Mouse (Mus musculus) kidney, embryonic 16.5 days (tissue): Measurements from ENCODE around the gene Usp9x. TPM values are rescaled to one million over a fixed set of nuclear protein-coding genes. Genes with fewer than 3 reads are reported as not detected.
A peak's percentile ranks its signal among the peaks of the same experiment; 100 is the strongest.

Experiments used
- ATAC-seq: fragments of 200-750 bp; cut with Nextera tagmentation; 2 replicates; pipeline ENCODE4 v1.8.0; 2017; ENCODE audit warnings: moderate TSS enrichment; ENCODE audit not compliant: low FRiP score, low TSS enrichment
- H3K27ac ChIP-seq: fragments of 300-500 bp; sonication (generic); 2 replicates; pipeline ENCODE4 v1.5.1; 2014; ENCODE audit warnings: low read length
- H3K27me3 ChIP-seq: fragments of 300-500 bp; sonication (generic); 2 replicates; pipeline ENCODE4 v1.6.1; 2014; ENCODE audit warnings: low read length, control low read depth, mixed read lengths; ENCODE audit not compliant: insufficient read depth
- H3K36me3 ChIP-seq: fragments of 300-500 bp; sonication (generic); 2 replicates; pipeline ENCODE4 v1.6.1; 2014; ENCODE audit warnings: low read length, control low read depth, mixed read lengths; ENCODE audit not compliant: insufficient read depth
- H3K4me1 ChIP-seq: fragments of 300-500 bp; sonication (generic); 2 replicates; pipeline ENCODE4 v1.6.1; 2014; ENCODE audit warnings: low read length, control low read depth, mixed read lengths; ENCODE audit not compliant: insufficient read depth
- H3K4me2 ChIP-seq: fragments of 300-500 bp; sonication (generic); replicated peaks from 2 replicates; pipeline ENCODE4 v1.6.1; 2014; ENCODE audit warnings: low read depth, low read length
- H3K4me3 ChIP-seq: fragments of 300-500 bp; sonication (generic); 2 replicates; pipeline ENCODE4 v1.5.1; 2014; ENCODE audit warnings: mild to moderate bottlenecking, low read length
- H3K9ac ChIP-seq: fragments of 300-500 bp; sonication (generic); replicated peaks from 2 replicates; pipeline ENCODE4 v1.6.1; 2014; ENCODE audit warnings: low read length
- H3K9me3 ChIP-seq: fragments of 300-500 bp; sonication (generic); 2 replicates; pipeline ENCODE4 v1.6.1; 2016; ENCODE audit warnings: low read length, control low read depth
- WGBS: fragments of 180-500 bp; shearing (Covaris S2); extraction: QIAGEN DNeasy Blood & Tissue Kit; methylation state at CpG from one replicate; pipeline ENCODE4 v1.1.7; 2014; 5-methylcytosine and 5-hydroxymethylcytosine counted together
- polyA plus RNA-seq: library from polyadenylated mRNA; unstranded; fragments of >200 nt; fragmentation: Nextera tagmentation; extraction: Ambion mirVana; gene quantifications from 2 replicates; pipeline ENCODE4 v1.2.1, GENCODE M21; 2015

Usp9x gene
- polyA plus RNA-seq, 1 experiment from 2014 or later = 28.5 TPM

- 7% methylated on average over 34 of the region's 35 CpGs for WGBS
Measured at GRCm38 (mm10) chrX:13041630-13042129, 29.6 kb upstream of the Usp9x start.

GRCm38 (mm10) chrX:13043780-13044179, 27.5 kb upstream of the Usp9x start:
- H3K36me3 ChIP-seq = no peaks in the 10 kb centered on the region
- peaks cover 15% of the 10 kb centered on the region; the same call in 1 of the 2 replicates for H3K27me3 ChIP-seq
- no peak overlapping the region for H3K9ac ChIP-seq
- 95% methylated on average over 2 of the region's 2 CpGs for WGBS
- H3K9me3 ChIP-seq = no peaks in the 10 kb centered on the region
- no peaks in the 10 kb centered on the region for H3K4me1 ChIP-seq
- H3K4me2 ChIP-seq = no peak overlapping the region
- no peak overlapping the region for H3K27ac ChIP-seq
- H3K4me3 ChIP-seq = no peak overlapping the region
- ATAC-seq = no peak

More at GRCm38 (mm10) chrX:13041630-13042129, 29.6 kb upstream of the Usp9x start:
- peak overlapping the region; percentile 71 for H3K9ac ChIP-seq
- peak overlapping the region; percentile 94 for H3K27ac ChIP-seq
- peak; percentile 100 for ATAC-seq
- peak overlapping the region; percentile 61 for H3K4me2 ChIP-seq
- H3K4me3 ChIP-seq = peak overlapping the region; percentile 50
- H3K36me3 ChIP-seq = no peaks in the 10 kb centered on the region
- H3K27me3 ChIP-seq = peaks cover 11% of the 10 kb centered on the region; the same call in 1 of the 2 replicates
- H3K9me3 ChIP-seq = no peaks in the 10 kb centered on the region
- H3K4me1 ChIP-seq = no peaks in the 10 kb centered on the region

GRCm38 (mm10) chrX:13044666-13045065, 26.6 kb upstream of the Usp9x start:
- Histone ChIP-seq H3K4me2 (no peak overlapping the region), H3K36me3 (no peaks in the 10 kb centered on the region), H3K4me3 (no peak overlapping the region), H3K27me3 (peaks cover 12% of the 10 kb centered on the region; the same call in 1 of the 2 replicates), H3K9me3 (no peaks in the 10 kb centered on the region), H3K9ac (no peak overlapping the region), H3K27ac (no peak overlapping the region), H3K4me1 (no peaks in the 10 kb centered on the region)
- ATAC-seq = no peak
- WGBS = 86% methylated on average over 5 of the region's 5 CpGs

GRCm38 (mm10) chrX:13046893-13047435, 24.3 kb upstream of the Usp9x start:
- H3K4me3 ChIP-seq = no peak overlapping the region
- H3K9me3 ChIP-seq = no peaks in the 10 kb centered on the region
- ATAC-seq = no peak
- H3K27me3 ChIP-seq = peaks cover 9% of the 10 kb centered on the region; the same call in 1 of the 2 replicates
- H3K9ac ChIP-seq = no peak overlapping the region
- 59% methylated on average over 6 of the region's 6 CpGs for WGBS
- H3K4me2 ChIP-seq = no peak overlapping the region
- H3K4me1 ChIP-seq = no peaks in the 10 kb centered on the region
- no peaks in the 10 kb centered on the region for H3K36me3 ChIP-seq
- H3K27ac ChIP-seq = no peak overlapping the region

GRCm38 (mm10) chrX:13047631-13048345, 23.5 kb upstream of the Usp9x start:
- H3K9me3 ChIP-seq = no peaks in the 10 kb centered on the region
- WGBS = 23% methylated on average over 14 of the region's 14 CpGs
- H3K9ac ChIP-seq = peak overlapping the region; percentile 39; the same call in 1 of the 2 replicates
- peak overlapping the region; percentile 17; the same call in 1 of the 2 replicates for H3K4me3 ChIP-seq
- no peaks in the 10 kb centered on the region for H3K4me1 ChIP-seq
- H3K27me3 ChIP-seq = peaks cover 9% of the 10 kb centered on the region; the same call in 1 of the 2 replicates
- no peaks in the 10 kb centered on the region for H3K36me3 ChIP-seq
- no peak overlapping the region for H3K27ac ChIP-seq
- ATAC-seq = no peak
- H3K4me2 ChIP-seq = peak overlapping the region; percentile 48

GRCm38 (mm10) chrX:13054612-13055011, 16.7 kb upstream of the Usp9x start:
- Histone ChIP-seq H3K27me3 (peaks cover 9% of the 10 kb centered on the region; the same call in 1 of the 2 replicates), H3K4me3 (no peak overlapping the region), H3K4me1 (no peaks in the 10 kb centered on the region), H3K27ac (no peak overlapping the region), H3K36me3 (no peaks in the 10 kb centered on the region), H3K9ac (no peak overlapping the region), H3K4me2 (no peak overlapping the region), H3K9me3 (no peaks in the 10 kb centered on the region)
- 79% methylated on average over 1 of the region's 1 CpGs for WGBS
- ATAC-seq = no peak

- H3K36me3 ChIP-seq = no peaks in the 10 kb centered on the region
- 0 out of 2 replicates have a peak, but pooled peaks cover 3% of the 10 kb centered on the region for H3K9me3 ChIP-seq
- 59% methylated on average over 3 of the region's 3 CpGs for WGBS
- H3K4me1 ChIP-seq = no peaks in the 10 kb centered on the region
- no peak overlapping the region for H3K9ac ChIP-seq
- peaks cover 4% of the 10 kb centered on the region; the same call in 1 of the 2 replicates for H3K27me3 ChIP-seq
- no peak overlapping the region for H3K27ac ChIP-seq
- no peak overlapping the region for H3K4me2 ChIP-seq
- ATAC-seq = no peak
- H3K4me3 ChIP-seq = no peak overlapping the region
Measured at GRCm38 (mm10) chrX:13061961-13062360, 9.3 kb upstream of the Usp9x start.

- 59% methylated on average over 7 of the region's 9 CpGs for WGBS
- H3K36me3 ChIP-seq = no peaks in the 10 kb centered on the region
- H3K4me1 ChIP-seq = no peaks in the 10 kb centered on the region
- no peak overlapping the region for H3K9ac ChIP-seq
- H3K4me3 ChIP-seq = no peak overlapping the region
- no peak overlapping the region for H3K4me2 ChIP-seq
- no peak overlapping the region for H3K27ac ChIP-seq
- peaks cover 2% of the 10 kb centered on the region; the same call in 1 of the 2 replicates for H3K27me3 ChIP-seq
- H3K9me3 ChIP-seq = 0 out of 2 replicates have a peak, but pooled peaks cover 3% of the 10 kb centered on the region
- ATAC-seq = no peak
Measured at GRCm38 (mm10) chrX:13064273-13064925, 6.9 kb upstream of the Usp9x start.

- no peak for ATAC-seq
- H3K27ac ChIP-seq = peak overlapping the region; percentile 94
- 0 out of 2 replicates have a peak, but pooled peaks cover 2% of the 10 kb centered on the region for H3K4me1 ChIP-seq
- H3K4me2 ChIP-seq = peak overlapping the region; percentile 50
- 32% methylated on average over 8 of the region's 8 CpGs for WGBS
- peaks cover 4% of the 10 kb centered on the region for H3K27me3 ChIP-seq
- H3K36me3 ChIP-seq = no peaks in the 10 kb centered on the region
- H3K9ac ChIP-seq = peak overlapping the region; percentile 44; the same call in 1 of the 2 replicates
- peak overlapping the region; percentile 74 for H3K4me3 ChIP-seq
- 0 out of 2 replicates have a peak, but pooled peaks cover 5% of the 10 kb centered on the region for H3K9me3 ChIP-seq
Measured at GRCm38 (mm10) chrX:13070206-13070572, 1.1 kb upstream of the Usp9x start.
